In the genomic region with DNA sequence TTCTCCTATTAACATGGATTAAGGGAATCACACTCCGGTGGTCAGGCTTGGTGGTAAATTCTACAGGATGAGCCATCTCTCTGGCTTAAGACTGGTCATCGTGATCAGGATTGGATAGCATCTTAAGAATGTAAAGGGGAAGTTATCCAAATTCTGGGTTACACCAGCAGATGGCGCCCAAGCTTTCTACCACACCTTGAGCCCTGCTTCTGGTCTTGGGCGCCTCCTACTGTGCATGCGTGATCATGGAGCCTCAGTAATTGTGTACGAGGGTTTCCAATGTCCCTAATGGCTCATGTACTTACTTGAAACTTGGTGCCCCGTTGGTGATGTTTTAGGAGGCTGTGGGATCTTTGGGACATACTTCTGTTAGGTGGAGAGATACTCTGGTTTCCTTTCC, we compare ENCODE assay signal across 8 mouse cellular contexts. TPM values are rescaled to one million over a fixed set of nuclear protein-coding genes. Genes with fewer than 3 reads are reported as not detected.
DNase-seq lines count a peak whose midpoint lies in the region; ATAC-seq and TF ChIP-seq lines count a peak whose summit lies in the region.

No protein-coding gene starts in this region.

- H3K4me3 ChIP-seq in limb, embryonic 14.5 days (replicated peaks; ENCODE audit: low read length), result no peak overlapping the region
- H3K4me3 ChIP-seq in stomach, embryonic 15.5 days (replicated peaks), result no peak overlapping the region

- H3K27ac ChIP-seq in limb, embryonic 14.5 days (replicated peaks; ENCODE audit: low read depth, low read length), result no peak overlapping the region
- no peak overlapping the region for H3K27ac ChIP-seq in stomach, embryonic 15.5 days

- no peaks in the 10 kb centered on the region for H3K4me1 ChIP-seq in limb, embryonic 14.5 days (ENCODE audit: control insufficient read depth, insufficient read depth, low read length)
- no peaks in the 10 kb centered on the region for H3K4me1 ChIP-seq in stomach, embryonic 15.5 days

- no peak for TF ChIP-seq POLR2A in limb, embryonic 14.5 days (IDR thresholded peaks at IDR 0.05; ENCODE audit: borderline replicate concordance, extremely low read depth, insufficient read depth, insufficient read length)

- WGBS in limb, embryonic 14.5 days, result 9% methylated on average over 7 of the region's 7 CpGs
- WGBS in stomach, embryonic 15.5 days, result 10% methylated on average over 7 of the region's 7 CpGs

- DNase-seq in 3T3-L1 (ENCODE audit: low read depth, low spot score), result peak; percentile 98
- DNase-seq in adrenal gland, adult 8-10 months, result peak; percentile 73
- peak; percentile 82 for DNase-seq in embryo, embryonic 9.5 days (ENCODE audit: extremely low spot score)
- DNase-seq in heart, adult 18-20 months, result peak; percentile 86 to 95
- peak; percentile 96 for DNase-seq in kidney, adult 9 months
- peak; percentile 90 for DNase-seq in limb, embryonic 14.5 days (ENCODE audit: low spot score)
- DNase-seq in neural tube, embryonic 10.5 days (ENCODE audit: extremely low spot score, low spot score), result peak; percentile 74

- H3K27me3 ChIP-seq in limb, embryonic 14.5 days (ENCODE audit: control insufficient read depth, insufficient read depth, low read length), result no peaks in the 10 kb centered on the region
- no peaks in the 10 kb centered on the region for H3K27me3 ChIP-seq in stomach, embryonic 15.5 days (replicated peaks)

- peak; percentile 53; the same call in 1 of the 2 replicates for ATAC-seq in limb, embryonic 14.5 days (ENCODE audit: low FRiP score, low read depth)
- ATAC-seq in stomach, embryonic 15.5 days (ENCODE audit: insufficient read depth, low FRiP score, low read depth), result peak; percentile 23; the same call in 1 of the 2 replicates

- no peak overlapping the region for H3K9ac ChIP-seq in limb, embryonic 14.5 days (ENCODE audit: low read depth, low read length, severe bottlenecking)
- no peak overlapping the region for H3K9ac ChIP-seq in stomach, embryonic 15.5 days

- peaks cover 33% of the 10 kb centered on the region for H3K36me3 ChIP-seq in limb, embryonic 14.5 days (ENCODE audit: control insufficient read depth, insufficient read depth, low read length)
- peaks cover 28% of the 10 kb centered on the region for H3K36me3 ChIP-seq in stomach, embryonic 15.5 days

- H3K4me2 ChIP-seq in limb, embryonic 14.5 days (replicated peaks; ENCODE audit: low read depth, low read length, severe bottlenecking), result no peak overlapping the region
- no peak overlapping the region for H3K4me2 ChIP-seq in stomach, embryonic 15.5 days

- H3K9me3 ChIP-seq in limb, embryonic 14.5 days (ENCODE audit: control insufficient read depth, low read length), result no peaks in the 10 kb centered on the region
- no peaks in the 10 kb centered on the region for H3K9me3 ChIP-seq in stomach, embryonic 15.5 days

RNA-seq across cellular contexts. Expression of a gene that starts 20.1 kb away (rescaled TPM):
- 100 to 1,000 TPM in 1 of 4 experiments, 10 to 100 TPM in 3; 68.3 to 108 (median 76.9) TPM for total RNA-seq in adrenal gland, adult 8-10 months (2022)
- 10 to 100 TPM; 17.8 to 20.8 TPM for total RNA-seq in heart, adult 18-20 months (2021)
- polyA plus RNA-seq in limb, embryonic 14.5 days (2012; rRNA removed), result 28.3 and 32.7 TPM in 2 replicates
- 46.7 and 57.4 TPM in 2 replicates for polyA plus RNA-seq in limb, embryonic 14.5 days (2014; fragmentation: Nextera tagmentation; extraction: Ambion mirVana)
- polyA plus RNA-seq in stomach, embryonic 15.5 days (2015; fragmentation: Nextera tagmentation; extraction: Ambion mirVana), result 77.1 and 92.8 TPM in 2 replicates

RNA-seq across cellular contexts. Expression of a gene that starts 23.7 kb away (rescaled TPM):
- 100 to 1,000 TPM in 2 of 4 experiments, 10 to 100 TPM in 2; 69.3 to 119 (median 87.4) TPM for total RNA-seq in adrenal gland, adult 8-10 months (2022)
- total RNA-seq in heart, adult 18-20 months (2021), result 100 to 1,000 TPM; 301 to 305 TPM
- polyA plus RNA-seq in limb, embryonic 14.5 days (2012; rRNA removed), result 45.7 and 52.0 TPM in 2 replicates
- polyA plus RNA-seq in limb, embryonic 14.5 days (2014; fragmentation: Nextera tagmentation; extraction: Ambion mirVana), result 58.3 and 59.6 TPM in 2 replicates
- 184 and 224 TPM in 2 replicates for polyA plus RNA-seq in stomach, embryonic 15.5 days (2015; fragmentation: Nextera tagmentation; extraction: Ambion mirVana)
